Mouse (Mus musculus) induced T-regulatory cell, adult 2 months (primary cell): ENCODE measurements around the gene Rpl3.
A peak's percentile ranks its signal among the peaks of the same experiment; 100 is the strongest.
"Not testable (repeated sequence)": the region's sequence is repeated elsewhere in the genome, so short reads cannot be mapped to it uniquely, and the experiment has no call there.

Experiments
- DNase-seq: peaks from one replicate; pipeline ENCODE4 v3.0.0-alpha.2; 2012; ENCODE audit warnings: low read depth

The Rpl3 gene

GRCm38 (mm10) chr15:80091121-80091955, at the start of gene Rpl3, which contains the start of gene Syngr1:
Rpl3 (minus strand) TSS chr15:80091868.
Syngr1 (plus strand) TSS chr15:80091334.
- peak; percentile 84 for DNase-seq

- no peak for DNase-seq
Observed at GRCm38 (mm10) chr15:80140878-80141277, 49.2 kb upstream of the Rpl3 start.

GRCm38 (mm10) chr15:80140302-80140701, 48.6 kb upstream of the Rpl3 start:
- DNase-seq, result no peak

GRCm38 (mm10) chr15:80137945-80138791, 46.5 kb upstream of the Rpl3 start:
- no peak for DNase-seq

- DNase-seq, result no peak
Observed at GRCm38 (mm10) chr15:80136645-80137044, 45.0 kb upstream of the Rpl3 start.

GRCm38 (mm10) chr15:80135499-80135898, 43.8 kb upstream of the Rpl3 start:
- no peak for DNase-seq

GRCm38 (mm10) chr15:80134450-80134847, 42.8 kb upstream of the Rpl3 start:
- DNase-seq, result no peak

GRCm38 (mm10) chr15:80133682-80134449, 42.2 kb upstream of the Rpl3 start:
- no peak for DNase-seq

GRCm38 (mm10) chr15:80132993-80133586, 41.4 kb upstream of the Rpl3 start, which contains the start of gene Tab1:
Tab1 (plus strand) TSS chr15:80133127.
- peak; percentile 94 for DNase-seq

- no peak for DNase-seq
Observed at GRCm38 (mm10) chr15:80132452-80132851, 40.8 kb upstream of the Rpl3 start.

GRCm38 (mm10) chr15:80131421-80131820, 39.8 kb upstream of the Rpl3 start:
- DNase-seq, result no peak

GRCm38 (mm10) chr15:80130689-80131088, 39.0 kb upstream of the Rpl3 start:
- DNase-seq, result no peak

- no peak for DNase-seq
Observed at GRCm38 (mm10) chr15:80129982-80130381, 38.3 kb upstream of the Rpl3 start.

- peak; percentile 58 for DNase-seq
Observed at GRCm38 (mm10) chr15:80127191-80127590, 35.5 kb upstream of the Rpl3 start.

- DNase-seq, result no peak
Observed at GRCm38 (mm10) chr15:80124651-80125050, 33.0 kb upstream of the Rpl3 start.

- DNase-seq, result not testable (repeated sequence)
Observed at GRCm38 (mm10) chr15:80122431-80122830, 30.8 kb upstream of the Rpl3 start.

- DNase-seq, result no peak
Observed at GRCm38 (mm10) chr15:80121721-80122325, 30.2 kb upstream of the Rpl3 start.

GRCm38 (mm10) chr15:80119076-80119475, 27.4 kb upstream of the Rpl3 start:
- DNase-seq, result no peak

GRCm38 (mm10) chr15:80117154-80117553, 25.5 kb upstream of the Rpl3 start:
- no peak for DNase-seq

GRCm38 (mm10) chr15:80115866-80116794, 24.5 kb upstream of the Rpl3 start:
- no peak for DNase-seq
